In the genomic region with DNA sequence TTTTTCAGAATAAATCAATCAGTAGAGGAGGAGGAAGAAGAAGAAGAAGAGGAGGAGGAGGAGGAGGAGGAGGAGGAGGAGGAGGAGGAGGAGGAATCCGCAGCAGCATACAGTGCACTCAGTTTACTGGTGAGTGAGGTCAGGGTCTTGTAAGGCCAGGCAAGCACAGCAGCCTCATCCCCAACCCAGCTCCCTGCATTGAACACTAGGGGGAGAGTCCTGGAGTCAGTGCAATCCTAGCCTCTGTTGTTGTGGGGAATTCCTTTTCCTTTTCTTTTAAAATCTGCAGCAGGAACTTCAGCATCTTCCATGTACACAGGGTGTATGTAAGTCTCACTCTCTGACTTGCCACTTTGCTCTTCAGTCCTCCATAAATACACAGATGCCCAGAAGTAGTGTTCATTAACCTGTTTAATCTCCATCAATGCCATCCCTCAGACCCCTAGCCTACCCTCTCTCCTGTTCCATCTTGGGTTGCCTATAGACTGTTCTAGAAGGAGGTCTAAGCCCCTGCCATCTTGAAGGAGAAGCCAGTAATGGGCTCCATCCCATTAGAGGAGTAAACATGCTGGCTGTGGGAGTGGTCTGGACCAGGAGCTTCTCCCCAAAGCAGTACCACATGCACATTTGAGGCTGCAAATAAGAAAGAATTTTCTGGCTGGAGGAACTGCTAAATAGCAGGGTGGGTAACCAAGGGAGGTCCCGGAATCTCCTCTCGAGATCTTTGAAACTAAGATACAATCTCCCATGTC, we compare ENCODE assay signal across 9 mouse cellular contexts.
DNase-seq lines count a peak whose midpoint lies in the region; ATAC-seq and TF ChIP-seq lines count a peak whose summit lies in the region.
"Had no signal": no experiment of that assay in that cellular context is flagged by ENCODE, and none has a peak within 500 bp of the region (broad histone marks: within the 10 kb centered on the region; RNA-seq: fewer than 3 reads in every experiment).

No protein-coding gene starts in this region.

- TF ChIP-seq EP300 in heart, adult 2 months (IDR thresholded peaks at IDR 0.05; ENCODE audit: insufficient read depth, low read depth, low read length), result no peak

- peak; percentile 48 for ATAC-seq in midbrain, embryonic 15.5 days (replicated peaks)

- intact Hi-C loops in heart, adult 2 months (cut with DNase I), result loop anchor here (1.0 to 5.0 kb wide), 2 partner anchors 82 to 88 kb away; no protein-coding TSS in a partner anchor
- intact Hi-C loops in heart, postnatal 25 days (cut with DNase I), result loop anchor here (2.0 to 5.0 kb wide), 2 partner anchors 84 to 87 kb away; no protein-coding TSS in a partner anchor

- H3K36me3 ChIP-seq in heart, adult 2 months (ENCODE audit: control insufficient read depth, insufficient read depth, low read length), result peaks cover 6% of the 10 kb centered on the region
- no peaks in the 10 kb centered on the region for H3K36me3 ChIP-seq in midbrain, embryonic 15.5 days (replicated peaks)
- H3K36me3 ChIP-seq: liver, embryonic 15.5 days had no signal

- TF ChIP-seq CTCF in heart, adult 2 months (IDR thresholded peaks at IDR 0.05), result peak; percentile 69

- H3K4me3 ChIP-seq in heart, adult 2 months, result no peak overlapping the region
- no peak overlapping the region for H3K4me3 ChIP-seq in midbrain, embryonic 15.5 days
- H3K4me3 ChIP-seq: liver, embryonic 15.5 days had no signal

- H3K27ac ChIP-seq in heart, adult 2 months, result peak overlapping the region; percentile 33
- H3K27ac ChIP-seq in midbrain, embryonic 15.5 days, result peak overlapping the region; percentile 54; the same call in 1 of the 2 replicates
- H3K27ac ChIP-seq: liver, embryonic 15.5 days had no signal

- peaks cover 20% of the 10 kb centered on the region for H3K4me1 ChIP-seq in heart, adult 2 months (ENCODE audit: control insufficient read depth, insufficient read depth, low read length)
- H3K4me1 ChIP-seq in midbrain, embryonic 15.5 days, result peaks cover 13% of the 10 kb centered on the region

- no peaks in the 10 kb centered on the region for H3K79me2 ChIP-seq in heart, adult 2 months (replicated peaks; ENCODE audit: control insufficient read depth, insufficient read depth, low read length)

- H3K9ac ChIP-seq in heart, adult 2 months (ENCODE audit: low read depth, low read length), result no peak overlapping the region
- no peak overlapping the region for H3K9ac ChIP-seq in midbrain, embryonic 15.5 days
- H3K9ac ChIP-seq: liver, embryonic 15.5 days had no signal

- WGBS in heart, adult 2 months, result 41% methylated on average over 3 of the region's 3 CpGs
- WGBS in midbrain, embryonic 15.5 days, result 43% methylated on average over 3 of the region's 3 CpGs

- no peak for DNase-seq in heart, adult 2 months
- no peak for DNase-seq in heart, postnatal 25 days (ENCODE audit: low spot score)
- peak; percentile 73 for DNase-seq in adipocyte (ENCODE audit: low spot score)
- DNase-seq in gastrocnemius, postnatal 25 days, result peak; percentile 15
- DNase-seq in kidney, postnatal 14 days, result peak; percentile 37
- no peak for DNase-seq in left cerebral cortex, adult 11 months (ENCODE audit: low spot score)
- DNase-seq in adrenal gland, postnatal 25 days, result no peak

- no peak for TF ChIP-seq POLR2A in heart, adult 2 months (IDR thresholded peaks at IDR 0.05; ENCODE audit: insufficient read depth, low read depth, low read length)

- H3K4me2 ChIP-seq in midbrain, embryonic 15.5 days, result no peak overlapping the region
- H3K4me2 ChIP-seq: liver, embryonic 15.5 days had no signal

- H3K9me3 ChIP-seq in midbrain, embryonic 15.5 days, result no peaks in the 10 kb centered on the region
- H3K9me3 ChIP-seq: liver, embryonic 15.5 days had no signal

- H3K27me3 ChIP-seq in heart, adult 2 months (ENCODE audit: control insufficient read depth, insufficient read depth, low read length), result no peaks in the 10 kb centered on the region
- no peaks in the 10 kb centered on the region for H3K27me3 ChIP-seq in midbrain, embryonic 15.5 days (replicated peaks)
- H3K27me3 ChIP-seq: liver, embryonic 15.5 days had no signal

Comparison
In these comparisons a context has a peak if more than half of its experiments do, and no peak if none do; other contexts are left out.
1. DNase-seq: peak in adipocyte (single experiment), gastrocnemius, postnatal 25 days (single experiment) and kidney, postnatal 14 days (single experiment); none in heart, adult 2 months (0 of 2), heart, postnatal 25 days (single experiment), left cerebral cortex, adult 11 months (single experiment) and adrenal gland, postnatal 25 days (single experiment).